Mouse (Mus musculus) forebrain, embryonic 10.5 days (tissue): ENCODE data around the gene Hspa12a. TPM values are rescaled to one million over a fixed set of nuclear protein-coding genes. Genes with fewer than 3 reads are reported as not detected.
A peak's percentile ranks its signal among the peaks of the same experiment; 100 is the strongest.

ENCODE experiments used
- DNase-seq: peaks from one replicate; pipeline ENCODE4 v3.0.0-alpha.2; 2017; ENCODE audit warnings: low spot score; ENCODE audit errors: extremely low spot score
- H3K27ac ChIP-seq: fragments of 300-500 bp; sonication (generic); 2 replicates; pipeline ENCODE4 v1.5.1; 2016; ENCODE audit warnings: mild to moderate bottlenecking
- H3K27me3 ChIP-seq: fragments of 300-500 bp; sonication (generic); 2 replicates; pipeline ENCODE4 v1.6.1; 2016; ENCODE audit warnings: mild to moderate bottlenecking; ENCODE audit not compliant: poor library complexity, severe bottlenecking
- H3K36me3 ChIP-seq: fragments of 300-500 bp; sonication (generic); replicated peaks from 2 replicates; pipeline ENCODE4 v1.6.1; 2016; ENCODE audit warnings: mild to moderate bottlenecking, moderate library complexity
- H3K4me1 ChIP-seq: fragments of 300-500 bp; sonication (generic); 2 replicates; pipeline ENCODE4 v1.6.1; 2016
- H3K4me3 ChIP-seq: fragments of 300-500 bp; sonication (generic); 2 replicates; pipeline ENCODE4 v1.5.1; 2016; ENCODE audit warnings: mild to moderate bottlenecking, moderate library complexity
- H3K9me3 ChIP-seq: fragments of 300-500 bp; sonication (generic); 2 replicates; pipeline ENCODE4 v1.6.1; 2016; ENCODE audit warnings: mild to moderate bottlenecking, moderate library complexity
- WGBS: fragments of 180-500 bp; shearing (Covaris S2); methylation state at CpG from one replicate; pipeline ENCODE4 v1.1.7; 2016; 5-methylcytosine and 5-hydroxymethylcytosine counted together
- polyA plus RNA-seq: library from polyadenylated mRNA; unstranded; fragments of >200 nt; fragmentation: Nextera tagmentation; extraction: Ambion mirVana; gene quantifications from 2 replicates; pipeline ENCODE4 v1.2.1, GENCODE M21; 2016

The Hspa12a gene
- polyA plus RNA-seq, 1 experiment from 2014 or later: 5.7 TPM

DNA sequence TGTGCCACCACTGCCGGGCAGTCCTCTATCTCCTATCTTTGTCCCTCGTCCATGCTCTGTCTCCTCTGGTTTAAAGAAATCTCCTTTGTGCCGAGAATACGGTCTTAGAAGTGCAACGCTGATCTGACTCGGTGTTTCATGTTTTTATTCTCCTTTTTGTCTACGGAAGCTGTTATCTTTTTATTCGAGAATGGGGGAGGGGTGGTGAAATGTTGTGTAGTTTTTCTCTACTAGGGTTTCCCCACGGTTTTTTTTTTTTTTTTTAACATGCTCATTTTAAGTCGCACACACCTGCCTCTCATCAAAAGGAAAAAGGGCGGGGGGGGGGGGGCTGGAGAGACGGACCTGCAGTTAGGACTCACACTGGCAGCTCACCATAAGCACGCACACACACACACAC is 8.8 kb upstream of the Hspa12a start:
- no peak for DNase-seq
- 79% methylated on average over 11 of the region's 13 CpGs for WGBS

DNA sequence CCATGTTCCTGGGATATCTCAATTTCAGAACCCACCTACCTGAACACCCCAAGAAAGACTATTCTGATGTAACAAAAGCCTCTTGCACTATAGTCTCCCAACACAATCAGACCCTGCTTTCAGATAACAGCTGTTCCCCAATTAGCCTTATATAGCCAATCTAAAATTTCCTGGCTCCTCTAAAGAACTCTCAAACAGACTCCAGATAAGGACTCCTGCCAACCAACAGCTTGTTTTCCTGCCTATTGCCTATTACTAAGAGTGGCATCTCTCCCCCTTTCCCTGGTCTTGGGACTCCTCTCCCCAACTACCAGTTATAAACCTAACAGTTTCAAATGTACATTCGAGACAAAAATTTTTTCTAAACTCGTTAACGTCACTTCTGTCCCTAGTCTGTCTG is 8.1 kb upstream of the Hspa12a start:
- Histone ChIP-seq H3K27ac (no peak overlapping the region), H3K4me3 (no peak overlapping the region), H3K27me3 (peaks cover 82% of the 10 kb centered on the region), H3K36me3 (no peaks in the 10 kb centered on the region), H3K4me1 (no peaks in the 10 kb centered on the region), H3K9me3 (no peaks in the 10 kb centered on the region)
- DNase-seq: no peak
- WGBS: 93% methylated on average over 3 of the region's 3 CpGs

More for the DNA sequence above, 8.8 kb upstream of the Hspa12a start:
- Histone ChIP-seq H3K36me3 (no peaks in the 10 kb centered on the region), H3K4me3 (no peak overlapping the region), H3K4me1 (no peaks in the 10 kb centered on the region), H3K9me3 (no peaks in the 10 kb centered on the region), H3K27ac (no peak overlapping the region), H3K27me3 (peaks cover 74% of the 10 kb centered on the region)

DNA sequence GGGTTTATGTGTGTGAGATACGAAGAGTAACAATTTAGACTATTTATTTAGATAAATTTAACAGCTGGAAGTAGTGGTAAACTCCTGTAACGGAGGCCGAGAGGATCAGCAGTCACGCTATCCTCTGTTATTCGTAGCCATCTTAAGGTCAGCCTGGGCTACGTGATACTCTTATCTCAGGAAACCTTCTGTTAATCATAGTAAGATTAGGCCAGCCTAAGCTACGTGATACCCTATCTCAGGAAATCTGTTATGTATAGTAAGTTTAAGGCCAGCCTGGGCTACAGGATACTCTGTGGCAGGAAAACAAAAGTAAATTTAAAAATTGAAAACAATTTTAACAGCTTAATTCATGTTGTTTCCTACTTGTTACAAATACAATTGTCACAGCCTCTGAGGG is 2.5 kb upstream of the Hspa12a start:
- H3K27me3 ChIP-seq: peaks cover 70% of the 10 kb centered on the region
- H3K4me1 ChIP-seq: peaks cover 20% of the 10 kb centered on the region
- no peak overlapping the region for H3K27ac ChIP-seq
- H3K36me3 ChIP-seq: no peaks in the 10 kb centered on the region
- no peak overlapping the region for H3K4me3 ChIP-seq
- no peak for DNase-seq
- no peaks in the 10 kb centered on the region for H3K9me3 ChIP-seq
- 85% methylated on average over 7 of the region's 7 CpGs for WGBS

- Histone ChIP-seq H3K4me3 (peak overlapping the region; percentile 16; the same call in 1 of the 2 replicates), H3K9me3 (no peaks in the 10 kb centered on the region), H3K4me1 (peaks cover 67% of the 10 kb centered on the region), H3K27ac (peak overlapping the region; percentile 31; the same call in 1 of the 2 replicates), H3K36me3 (no peaks in the 10 kb centered on the region), H3K27me3 (peaks cover 98% of the 10 kb centered on the region)
- DNase-seq: no peak
- 5% methylated on average over 4 of the region's 4 CpGs for WGBS
Observed at GRCm38 (mm10) chr19:58933062-58933461, 10.4 kb downstream of the Hspa12a start.

DNA sequence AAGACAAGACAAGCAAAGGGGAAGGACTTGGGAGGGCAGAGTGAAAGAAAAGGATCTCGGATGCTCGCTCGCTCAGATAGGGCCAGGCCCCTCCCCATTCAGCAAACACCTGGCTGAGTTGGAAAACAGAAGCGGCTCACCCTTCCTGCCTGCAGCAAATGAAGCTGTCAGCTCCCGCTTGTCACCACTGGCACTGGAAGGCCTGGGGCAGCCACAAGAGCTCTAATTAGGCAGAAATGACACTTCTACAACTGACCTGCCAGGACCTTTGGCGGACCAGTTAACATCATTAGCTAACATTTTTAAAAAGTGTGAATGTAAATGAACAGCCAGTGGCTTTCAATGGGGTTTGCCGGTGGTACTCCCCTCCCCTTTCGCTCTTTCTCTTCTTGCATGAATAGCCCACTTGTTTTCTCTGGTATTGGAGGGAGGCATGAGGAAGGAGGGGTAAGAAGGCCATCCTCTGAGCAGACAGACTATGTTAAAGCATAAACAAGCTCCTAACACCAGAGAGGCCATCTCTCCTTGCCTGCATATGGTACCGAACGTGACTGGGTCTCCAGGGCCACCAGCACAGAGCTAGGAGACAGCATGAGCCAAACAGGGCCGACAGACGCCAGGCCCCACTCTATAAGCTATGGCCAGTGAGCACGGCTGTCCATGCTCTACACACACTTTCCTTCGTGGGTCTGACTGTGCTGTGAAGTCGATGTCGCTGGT is 12.2 kb downstream of the Hspa12a start:
- peak; percentile 65 for DNase-seq
- Histone ChIP-seq H3K36me3 (no peaks in the 10 kb centered on the region), H3K4me3 (peak overlapping the region; percentile 27), H3K9me3 (no peaks in the 10 kb centered on the region), H3K27ac (peak overlapping the region; percentile 72), H3K4me1 (peaks cover 52% of the 10 kb centered on the region), H3K27me3 (peaks cover 100% of the 10 kb centered on the region)
- WGBS: 10% methylated on average over 16 of the region's 16 CpGs

- H3K27ac ChIP-seq: no peak overlapping the region
- peaks cover 96% of the 10 kb centered on the region for H3K27me3 ChIP-seq
- no peaks in the 10 kb centered on the region for H3K9me3 ChIP-seq
- no peak overlapping the region; the same call in 1 of the 2 replicates for H3K4me3 ChIP-seq
- WGBS: 28% methylated on average over 7 of the region's 7 CpGs
- no peaks in the 10 kb centered on the region for H3K36me3 ChIP-seq
- H3K4me1 ChIP-seq: peaks cover 28% of the 10 kb centered on the region
- no peak for DNase-seq
Observed at GRCm38 (mm10) chr19:58919148-58919547, 24.3 kb downstream of the Hspa12a start.

GRCm38 (mm10) chr19:58918597-58918996 is 24.9 kb downstream of the Hspa12a start:
- Histone ChIP-seq H3K9me3 (no peaks in the 10 kb centered on the region), H3K4me1 (peaks cover 28% of the 10 kb centered on the region), H3K4me3 (peak overlapping the region; percentile 31), H3K36me3 (no peaks in the 10 kb centered on the region), H3K27ac (no peak overlapping the region), H3K27me3 (peaks cover 96% of the 10 kb centered on the region)
- no peak for DNase-seq
- WGBS: 11% methylated on average over 11 of the region's 11 CpGs

DNA sequence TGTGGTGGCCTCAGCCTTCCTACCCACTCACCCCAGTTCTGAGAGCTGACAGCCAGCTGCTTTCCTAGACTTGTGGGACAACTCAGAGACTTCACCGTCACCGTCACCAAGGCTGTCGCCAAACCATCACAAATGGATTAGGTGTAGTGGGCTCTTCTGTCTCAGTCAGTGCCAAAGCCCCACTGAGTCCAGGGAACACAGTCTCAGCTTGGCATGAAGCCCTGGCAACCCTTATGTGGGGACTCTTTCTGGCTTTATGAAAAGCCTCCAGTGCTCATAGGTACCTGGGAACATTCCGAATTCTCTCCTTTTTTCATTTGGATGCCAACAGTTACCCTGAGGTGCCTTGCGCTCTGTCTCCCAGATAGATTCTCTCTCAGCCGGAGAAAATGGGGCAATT is 30.2 kb downstream of the Hspa12a start:
- Histone ChIP-seq H3K27me3 (peaks cover 77% of the 10 kb centered on the region), H3K4me3 (no peak overlapping the region), H3K9me3 (no peaks in the 10 kb centered on the region), H3K27ac (no peak overlapping the region; the same call in 1 of the 2 replicates), H3K4me1 (peaks cover 47% of the 10 kb centered on the region), H3K36me3 (no peaks in the 10 kb centered on the region)
- 84% methylated on average over 6 of the region's 6 CpGs for WGBS
- no peak for DNase-seq

DNA sequence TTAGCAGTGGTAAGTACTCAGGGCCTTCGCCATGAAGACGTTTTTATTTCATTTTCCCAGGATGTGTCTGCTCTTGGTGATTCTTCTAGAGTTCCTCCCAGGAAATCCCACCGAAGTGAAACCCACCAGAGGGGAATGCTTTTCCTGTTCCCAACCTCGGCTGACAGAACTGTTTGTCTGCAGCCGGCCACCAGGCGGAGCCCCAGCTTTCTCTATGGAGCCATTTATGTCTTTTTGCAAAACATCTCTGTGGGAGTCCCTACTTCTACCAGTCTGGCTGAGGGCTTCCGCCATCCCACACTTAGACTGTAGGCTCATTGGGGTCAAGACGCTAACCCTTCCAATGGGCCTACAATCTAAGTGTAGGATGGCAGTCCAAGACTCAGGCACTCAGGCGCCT is 32.1 kb downstream of the Hspa12a start:
- Histone ChIP-seq H3K27ac (peak overlapping the region; percentile 74), H3K9me3 (no peaks in the 10 kb centered on the region), H3K27me3 (peaks cover 67% of the 10 kb centered on the region), H3K4me1 (peaks cover 37% of the 10 kb centered on the region), H3K36me3 (no peaks in the 10 kb centered on the region), H3K4me3 (peak overlapping the region; percentile 51)
- 11% methylated on average over 9 of the region's 9 CpGs for WGBS
- peak; percentile 80 for DNase-seq

DNA sequence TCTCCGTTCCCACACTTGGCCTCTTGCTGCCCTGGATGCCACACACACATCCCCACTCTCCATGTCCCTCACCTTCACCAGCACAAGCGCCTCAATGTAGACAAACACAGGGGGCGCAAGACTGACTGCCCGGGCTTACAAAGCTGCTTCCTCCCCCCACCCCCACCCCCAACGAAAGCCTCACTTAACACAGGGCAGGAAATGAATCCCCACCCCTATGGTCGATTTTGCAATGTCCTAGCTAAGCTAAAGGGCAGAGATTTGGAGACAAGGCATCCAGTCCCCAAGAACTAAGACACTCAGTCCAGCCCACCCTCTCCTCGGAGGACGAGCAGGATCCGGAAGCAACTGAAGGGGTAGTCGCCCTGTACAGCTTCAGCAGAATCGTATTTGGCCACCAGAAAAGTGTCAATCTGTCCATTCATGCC is 32.5 kb downstream of the Hspa12a start:
- H3K27me3 ChIP-seq: peaks cover 67% of the 10 kb centered on the region
- peaks cover 37% of the 10 kb centered on the region for H3K4me1 ChIP-seq
- H3K36me3 ChIP-seq: no peaks in the 10 kb centered on the region
- 2% methylated on average over 11 of the region's 11 CpGs for WGBS
- H3K4me3 ChIP-seq: peak overlapping the region; percentile 51
- peak overlapping the region; percentile 74 for H3K27ac ChIP-seq
- no peaks in the 10 kb centered on the region for H3K9me3 ChIP-seq
- peak; percentile 50 for DNase-seq

- Histone ChIP-seq H3K9me3 (no peaks in the 10 kb centered on the region), H3K27me3 (peaks cover 61% of the 10 kb centered on the region), H3K4me3 (no peak overlapping the region), H3K4me1 (peaks cover 35% of the 10 kb centered on the region), H3K27ac (no peak overlapping the region), H3K36me3 (no peaks in the 10 kb centered on the region)
- no peak for DNase-seq
- WGBS: 86% methylated on average over 10 of the region's 10 CpGs
Observed at GRCm38 (mm10) chr19:58908018-58908417, 35.4 kb downstream of the Hspa12a start.

GRCm38 (mm10) chr19:58906685-58907084 is 36.8 kb downstream of the Hspa12a start:
- no peaks in the 10 kb centered on the region for H3K36me3 ChIP-seq
- H3K4me1 ChIP-seq: peaks cover 21% of the 10 kb centered on the region
- WGBS: 47% methylated on average over 9 of the region's 9 CpGs
- H3K4me3 ChIP-seq: no peak overlapping the region
- no peak for DNase-seq
- H3K9me3 ChIP-seq: no peaks in the 10 kb centered on the region
- peaks cover 53% of the 10 kb centered on the region for H3K27me3 ChIP-seq
- H3K27ac ChIP-seq: no peak overlapping the region

DNA sequence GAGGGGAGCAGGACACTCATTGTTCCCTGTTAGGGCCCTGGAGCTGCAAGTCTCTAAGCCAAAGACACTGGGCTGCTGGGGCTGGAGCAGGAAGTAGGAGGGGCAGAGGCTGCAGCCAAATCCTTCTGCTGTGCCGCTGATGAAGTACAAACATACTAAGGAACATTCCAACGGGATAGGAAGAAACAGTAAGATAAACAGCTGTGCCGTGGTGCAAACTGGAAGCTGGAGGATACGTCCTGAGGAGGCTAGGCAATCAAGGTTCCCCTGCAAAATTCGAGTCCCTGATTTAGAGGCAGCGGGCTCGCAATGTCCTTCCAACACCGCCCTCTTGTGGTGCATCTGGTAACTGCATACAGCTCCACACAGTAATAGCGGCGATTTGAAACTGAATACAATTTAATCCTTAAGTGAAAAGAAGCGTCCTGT is 39.5 kb downstream of the Hspa12a start:
- H3K27ac ChIP-seq: no peak overlapping the region; the same call in 1 of the 2 replicates
- DNase-seq: peak; percentile 88
- peaks cover 6% of the 10 kb centered on the region for H3K4me1 ChIP-seq
- H3K27me3 ChIP-seq: peaks cover 43% of the 10 kb centered on the region
- peak overlapping the region; percentile 37 for H3K4me3 ChIP-seq
- no peaks in the 10 kb centered on the region for H3K9me3 ChIP-seq
- WGBS: under 1% methylated on average over 11 of the region's 11 CpGs
- H3K36me3 ChIP-seq: no peaks in the 10 kb centered on the region
